Mouse (Mus musculus) lung, postnatal 0 days (tissue): ENCODE measurements at regions not wholly inside any gene's neighbourhood (a gene's known extent, or its start where the extent isn't known, plus 50 kb on each side); places are given as distances from the start of the nearest gene placed in this dataset.

Experiments
- CTCF ChIP-seq: IDR thresholded peaks from 2 replicates; pipeline ENCODE4 v1.5.1; 2016; ENCODE audit warnings: antibody characterized with exemption, mild to moderate bottlenecking
- EP300 ChIP-seq: IDR thresholded peaks from 2 replicates; pipeline ENCODE4 v1.6.1; 2016; ENCODE audit warnings: antibody characterized with exemption, mild to moderate bottlenecking, control low read depth

DNA sequence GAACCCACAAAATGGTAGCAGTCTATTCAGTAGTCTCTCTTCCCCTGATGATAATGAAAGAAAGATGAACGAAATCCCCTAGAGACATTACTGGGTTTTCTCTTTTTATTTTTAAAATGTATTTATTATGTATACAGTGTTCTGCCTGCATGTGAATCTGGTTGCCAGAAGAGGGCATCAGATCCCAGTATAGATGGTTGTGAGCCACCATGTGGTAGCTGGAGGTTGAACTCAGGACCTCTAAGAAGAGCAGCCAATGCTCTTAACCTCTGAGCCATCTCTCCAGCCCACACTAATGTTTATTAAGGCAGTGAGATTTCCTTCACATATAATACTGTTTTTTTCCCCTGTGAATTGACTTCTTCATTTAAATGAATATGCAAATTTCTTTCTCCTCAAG lies 155.4 kb upstream of the Zc3h12c start:
- TF ChIP-seq CTCF (peak; percentile 20), EP300 (no peak)
